Mouse (Mus musculus) fibroblast of lung, adult 2 months (primary cell): Measurements from ENCODE around the gene Lingo2.
"Not testable (repeated sequence)": the region's sequence is repeated elsewhere in the genome, so short reads cannot be mapped to it uniquely, and the experiment has no call there.

ENCODE experiments used
- DNase-seq: peaks from one replicate; pipeline ENCODE4 v3.0.0-alpha.2; 2011; ENCODE audit warnings: low read depth

Lingo2 gene

GRCm38 (mm10) chr4:35823322-35823870 lies 1128.2 kb downstream of the Lingo2 start:
- DNase-seq: no peak

DNA sequence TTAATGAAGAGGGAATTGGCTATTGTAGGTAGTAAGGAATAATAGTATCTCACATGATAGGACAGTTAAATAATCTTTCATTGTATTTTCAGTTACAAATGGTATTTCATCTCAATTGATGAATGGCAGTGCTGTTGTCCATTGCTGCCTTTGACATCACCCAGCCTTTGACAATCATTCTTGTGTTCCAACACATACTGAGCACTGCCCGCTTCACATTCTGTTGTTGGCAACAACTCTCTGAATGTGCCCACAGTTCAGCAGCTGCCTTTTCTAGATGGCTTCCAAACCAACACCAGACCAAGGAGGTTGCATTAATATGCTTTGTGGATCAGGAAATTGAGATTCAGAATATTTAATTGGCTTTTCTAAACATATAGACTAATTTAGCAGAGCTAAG lies 1130.8 kb downstream of the Lingo2 start:
- no peak for DNase-seq

DNA sequence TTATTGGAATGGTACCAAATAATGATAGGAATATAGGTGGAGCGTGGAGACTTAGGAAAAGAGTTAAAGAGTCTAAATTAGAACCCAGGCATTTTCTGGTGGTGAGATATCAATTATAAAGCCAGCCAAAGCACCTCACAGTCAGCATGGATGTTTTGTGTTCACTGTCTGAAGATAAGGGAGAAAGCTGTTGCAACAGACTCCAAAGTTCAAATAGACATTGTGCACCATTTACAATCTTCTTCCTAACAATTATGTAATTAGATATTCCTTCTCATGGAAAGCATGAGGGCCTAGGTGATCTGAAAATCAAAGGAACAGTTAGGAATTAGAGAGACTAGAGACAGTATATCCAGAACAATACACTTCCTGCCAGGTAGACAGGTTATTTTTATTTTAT lies 1136.8 kb downstream of the Lingo2 start:
- no peak for DNase-seq

DNA sequence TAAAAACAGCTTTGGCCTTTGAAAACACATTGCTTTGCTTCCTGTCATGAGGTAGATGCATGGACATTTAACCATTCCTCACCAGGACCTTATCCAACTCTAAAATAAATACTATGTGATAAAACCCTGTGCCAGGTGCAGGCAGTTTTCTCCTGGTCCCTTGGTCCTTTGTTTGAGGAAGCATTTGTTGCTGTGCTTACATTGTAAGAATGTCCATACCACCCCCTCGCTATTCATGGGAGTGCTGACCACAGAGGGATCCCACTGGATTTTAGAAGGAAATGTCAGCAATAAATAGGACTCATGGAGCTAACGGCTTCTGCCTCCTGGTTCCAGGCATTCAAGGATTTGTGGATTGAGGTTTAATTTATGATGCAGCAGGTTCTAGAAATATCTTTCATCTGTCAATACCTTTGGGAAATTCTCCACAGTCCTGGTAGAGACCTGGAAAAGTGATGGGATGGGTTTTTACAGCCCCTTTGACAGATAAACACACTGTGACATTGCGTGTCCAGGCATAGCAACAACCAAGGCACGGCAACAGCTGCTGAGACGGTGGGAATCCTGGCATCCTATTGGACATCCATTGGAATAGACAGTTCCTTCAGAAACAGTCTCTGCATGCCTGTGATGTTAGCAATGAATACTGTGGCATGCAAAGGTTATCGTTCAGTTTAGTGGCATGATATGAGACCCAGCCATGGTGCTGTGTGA lies 1143.9 kb downstream of the Lingo2 start:
- DNase-seq: no peak

- DNase-seq: no peak
Measured at GRCm38 (mm10) chr4:35806881-35807464, 1144.6 kb downstream of the Lingo2 start.

DNA sequence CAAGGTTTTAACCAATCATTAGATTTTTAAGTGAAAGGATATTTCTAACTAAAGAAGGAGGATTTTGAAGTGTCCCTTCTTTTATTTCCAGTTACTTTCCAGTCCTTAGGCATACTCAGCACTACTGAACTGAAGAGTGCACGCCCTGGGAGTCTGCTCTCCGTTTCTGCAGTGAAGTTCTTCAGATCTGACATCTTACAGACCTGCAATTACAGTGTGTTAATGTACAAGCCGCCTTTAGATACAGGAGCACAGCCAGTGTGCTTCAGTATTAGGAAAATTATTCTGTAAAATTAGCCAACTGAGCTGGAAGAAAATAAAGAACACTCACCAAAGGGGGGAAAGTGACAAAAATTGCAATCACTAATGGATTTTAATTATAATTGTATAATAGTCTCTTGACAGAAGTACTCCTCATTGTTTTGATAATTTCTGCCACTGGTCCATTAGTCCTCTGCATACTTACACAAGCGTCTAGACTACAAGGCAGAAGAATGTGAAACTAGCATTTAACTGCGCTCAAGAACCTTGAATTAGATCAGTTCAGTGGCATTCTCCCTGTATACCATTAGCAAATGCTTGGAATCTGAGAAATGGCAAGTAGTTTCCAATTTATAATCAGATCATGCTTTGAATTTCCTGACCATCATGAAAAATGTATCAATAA lies 1167.2 kb downstream of the Lingo2 start:
- no peak for DNase-seq

GRCm38 (mm10) chr4:35770810-35771209 lies 1180.7 kb downstream of the Lingo2 start:
- no peak for DNase-seq

- DNase-seq: no peak
Measured at GRCm38 (mm10) chr4:35766905-35767304, 1184.6 kb downstream of the Lingo2 start.

GRCm38 (mm10) chr4:35761181-35761580 lies 1190.4 kb downstream of the Lingo2 start:
- DNase-seq: no peak

GRCm38 (mm10) chr4:35752121-35752860 lies 1199.3 kb downstream of the Lingo2 start:
- no peak for DNase-seq

DNA sequence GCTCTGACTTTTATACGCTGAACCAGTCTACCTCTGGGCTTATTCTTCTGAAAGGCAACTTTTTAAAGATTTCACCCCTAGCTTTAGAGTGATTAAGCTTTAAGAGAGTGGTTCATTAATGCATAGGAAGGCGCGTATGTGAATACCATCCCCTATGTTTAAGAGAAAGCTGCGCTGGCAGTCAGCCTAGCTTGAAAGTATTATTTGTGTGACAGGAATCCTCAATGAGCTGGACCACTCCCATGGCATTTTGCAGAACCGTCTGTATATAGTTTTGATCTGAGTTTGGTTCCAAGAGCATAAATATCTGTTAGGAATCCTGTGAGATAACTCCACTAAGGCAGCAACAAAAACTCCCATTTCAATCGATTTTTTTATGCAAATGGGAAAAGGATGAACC lies 1204.9 kb downstream of the Lingo2 start:
- no peak for DNase-seq

DNA sequence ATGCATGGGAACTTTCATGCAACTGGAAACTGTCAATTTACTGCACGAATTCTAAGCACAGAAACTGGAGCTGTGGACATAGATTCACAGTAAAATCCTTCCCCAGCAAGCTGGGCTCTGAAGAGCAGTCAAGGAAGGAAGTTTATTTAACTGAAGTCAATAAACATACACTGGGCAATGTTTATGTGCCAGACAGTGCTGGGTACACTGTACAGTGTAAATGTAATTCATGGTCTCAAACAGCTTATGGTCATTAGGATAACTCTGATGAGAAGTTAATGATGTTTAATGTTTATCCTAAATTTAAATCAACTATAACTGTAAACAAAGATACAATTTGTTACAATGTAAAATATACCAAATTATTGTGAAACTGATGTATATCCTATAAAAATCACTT lies 1226.8 kb downstream of the Lingo2 start:
- no peak for DNase-seq

DNA sequence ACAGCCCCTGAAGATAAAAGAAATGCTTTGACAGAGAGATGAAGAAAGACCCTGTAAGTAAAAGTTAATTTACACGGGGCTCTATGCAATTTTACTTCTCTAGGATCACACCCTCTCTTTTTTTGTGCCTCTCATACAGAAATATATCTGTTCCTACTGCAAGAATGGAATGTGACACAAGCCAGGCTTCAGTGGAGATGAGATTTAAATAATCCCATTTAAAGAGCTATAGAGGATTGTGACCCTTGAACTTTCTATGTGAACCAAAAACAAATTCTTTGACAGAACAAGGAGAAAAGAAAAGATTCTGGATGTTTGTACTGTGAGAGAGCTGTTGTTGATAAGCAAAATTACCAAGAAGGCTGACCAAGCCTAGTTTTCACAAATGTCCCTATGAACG lies 1247.4 kb downstream of the Lingo2 start:
- DNase-seq: no peak

- no peak for DNase-seq
Measured at GRCm38 (mm10) chr4:35702661-35703060, 1248.9 kb downstream of the Lingo2 start.

- DNase-seq: no peak
Measured at GRCm38 (mm10) chr4:35695137-35695522, 1256.4 kb downstream of the Lingo2 start.

DNA sequence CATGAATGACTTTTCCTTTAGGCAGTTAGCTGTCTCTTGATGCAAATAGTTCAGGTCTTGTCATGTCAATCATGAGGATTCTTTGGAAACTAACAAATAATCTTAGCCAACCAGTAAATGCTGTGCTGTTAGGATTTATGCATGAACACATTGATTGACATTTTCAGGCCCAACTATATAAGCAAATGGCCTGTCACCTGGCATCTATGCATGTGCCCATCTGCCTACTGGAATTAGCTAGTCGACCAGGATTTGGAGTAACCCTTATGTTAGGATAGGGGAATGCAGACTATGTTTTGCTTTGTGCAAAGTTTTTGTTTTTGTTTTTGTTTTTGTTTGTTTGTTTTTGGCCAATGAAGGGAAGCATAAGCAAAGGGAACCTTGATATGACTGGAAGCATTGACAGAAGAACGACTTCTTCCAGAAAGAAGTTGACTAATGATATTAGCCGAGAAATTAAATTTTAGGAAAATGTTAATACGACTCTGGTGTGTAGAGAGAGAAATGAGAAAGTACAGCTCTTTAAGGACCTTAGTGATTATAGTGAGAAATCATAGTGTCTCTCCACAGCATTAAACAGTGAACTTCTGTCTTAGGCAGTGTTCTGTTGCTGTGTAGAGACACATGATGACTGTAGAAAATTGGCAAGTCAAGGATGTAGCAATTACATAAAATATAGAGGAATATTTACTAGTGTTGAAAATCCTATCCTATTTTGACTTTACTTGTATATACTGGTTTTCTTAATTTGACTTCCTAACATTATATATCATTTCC lies 1257.0 kb downstream of the Lingo2 start:
- DNase-seq: no peak

DNA sequence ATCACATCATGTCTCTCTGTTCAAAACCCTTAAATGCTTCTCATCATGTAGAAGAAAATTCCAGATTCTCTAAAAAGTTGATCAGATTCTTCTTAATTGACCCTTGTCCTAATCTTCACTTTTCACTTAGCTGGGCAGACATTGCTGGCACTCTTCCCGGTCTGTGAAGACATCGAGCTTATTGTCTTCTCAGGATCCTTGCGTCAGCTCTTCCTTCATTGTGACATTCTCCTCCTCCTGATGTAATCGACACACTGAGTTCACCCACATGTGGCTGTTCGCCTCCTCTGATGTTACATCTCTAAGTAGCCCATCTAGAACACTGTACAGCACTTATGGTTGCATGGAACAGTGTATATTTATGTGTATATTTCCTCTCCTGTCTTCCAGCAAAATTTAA lies 1261.0 kb downstream of the Lingo2 start:
- DNase-seq: no peak

- DNase-seq: not testable (repeated sequence)
Measured at GRCm38 (mm10) chr4:35688498-35689240, 1262.9 kb downstream of the Lingo2 start.
